Mouse (Mus musculus): ENCODE measurements around the gene Aifm3. TPM values are rescaled to one million over a fixed set of nuclear protein-coding genes. Genes with fewer than 3 reads are reported as not detected.
A peak's percentile ranks its signal among the peaks of the same experiment; 100 is the strongest.

The Aifm3 gene
- polyA plus RNA-seq, 1 experiment: 0.23 TPM

GRCm38 (mm10) chr16:17481465-17481864, 7.9 kb upstream of the Aifm3 start:
- TF ChIP-seq POLR2A (IDR thresholded peaks at IDR 0.05; ENCODE audit: low read depth, low read length) (no peak), CTCF (IDR thresholded peaks at IDR 0.05; ENCODE audit: extremely low read depth, insufficient read depth, insufficient read length, insufficient replicate concordance) (no peak)
- no peak for DNase-seq (ENCODE audit: low read depth in 1 of 2, low spot score in 2 of 2)
- Histone ChIP-seq H3K36me3 (ENCODE audit: control insufficient read depth, insufficient read depth, low read length) (peaks cover 24% of the 10 kb centered on the region), H3K4me1 (ENCODE audit: control insufficient read depth, insufficient read depth, insufficient read length) (no peaks in the 10 kb centered on the region; the same call in 1 of the 2 replicates), H3K27me3 (ENCODE audit: control insufficient read depth, insufficient read depth, low read length) (no peaks in the 10 kb centered on the region), H3K4me3 (ENCODE audit: extremely low read depth, insufficient read depth, insufficient read length) (no peak overlapping the region), H3K27ac (ENCODE audit: insufficient read depth, low read length) (no peak overlapping the region)
- WGBS: 66% methylated on average over 2 of the region's 2 CpGs

GRCm38 (mm10) chr16:17486505-17486904, 2.9 kb upstream of the Aifm3 start:
- TF ChIP-seq CTCF (IDR thresholded peaks at IDR 0.05; ENCODE audit: extremely low read depth, insufficient read depth, insufficient read length, insufficient replicate concordance) (no peak), POLR2A (IDR thresholded peaks at IDR 0.05; ENCODE audit: low read depth, low read length) (no peak)
- H3K36me3 ChIP-seq (ENCODE audit: control insufficient read depth, insufficient read depth, low read length): peaks cover 24% of the 10 kb centered on the region

GRCm38 (mm10) chr16:17488478-17489468, 638 bp upstream of the Aifm3 start:
- WGBS: 67% methylated on average over 14 of the region's 14 CpGs
- Histone ChIP-seq H3K27ac (ENCODE audit: insufficient read depth, low read length) (no peak overlapping the region), H3K36me3 (ENCODE audit: control insufficient read depth, insufficient read depth, low read length) (peaks cover 19% of the 10 kb centered on the region), H3K27me3 (ENCODE audit: control insufficient read depth, insufficient read depth, low read length) (peaks cover 2% of the 10 kb centered on the region), H3K4me1 (ENCODE audit: control insufficient read depth, insufficient read depth, insufficient read length) (no peaks in the 10 kb centered on the region), H3K4me3 (ENCODE audit: extremely low read depth, insufficient read depth, insufficient read length) (no peak overlapping the region)
- no peak for TF ChIP-seq POLR2A (IDR thresholded peaks at IDR 0.05; ENCODE audit: low read depth, low read length)
- TF ChIP-seq CTCF (IDR thresholded peaks at IDR 0.05; ENCODE audit: extremely low read depth, insufficient read depth, insufficient read length, insufficient replicate concordance): no peak
- DNase-seq (ENCODE audit: low read depth in 1 of 2, low spot score in 2 of 2): no peak

More at GRCm38 (mm10) chr16:17486505-17486904, 2.9 kb upstream of the Aifm3 start:
- Histone ChIP-seq H3K4me3 (ENCODE audit: extremely low read depth, insufficient read depth, insufficient read length) (no peak overlapping the region), H3K4me1 (ENCODE audit: control insufficient read depth, insufficient read depth, insufficient read length) (no peaks in the 10 kb centered on the region), H3K27me3 (ENCODE audit: control insufficient read depth, insufficient read depth, low read length) (peaks cover 2% of the 10 kb centered on the region), H3K27ac (ENCODE audit: insufficient read depth, low read length) (no peak overlapping the region)
- DNase-seq (ENCODE audit: low read depth in 1 of 2, low spot score in 2 of 2): no peak
- WGBS: 46% methylated on average over 3 of the region's 3 CpGs

- TF ChIP-seq POLR2A (IDR thresholded peaks at IDR 0.05; ENCODE audit: low read depth, low read length): no peak
- no peak for TF ChIP-seq CTCF (IDR thresholded peaks at IDR 0.05; ENCODE audit: extremely low read depth, insufficient read depth, insufficient read length, insufficient replicate concordance)
- Histone ChIP-seq H3K27me3 (ENCODE audit: control insufficient read depth, insufficient read depth, low read length) (peaks cover 2% of the 10 kb centered on the region), H3K36me3 (ENCODE audit: control insufficient read depth, insufficient read depth, low read length) (peaks cover 4% of the 10 kb centered on the region; the same call in 1 of the 2 replicates), H3K4me1 (ENCODE audit: control insufficient read depth, insufficient read depth, insufficient read length) (no peaks in the 10 kb centered on the region), H3K4me3 (ENCODE audit: extremely low read depth, insufficient read depth, insufficient read length) (no peak overlapping the region), H3K27ac (ENCODE audit: insufficient read depth, low read length) (no peak overlapping the region)
- no peak for DNase-seq (ENCODE audit: low read depth in 1 of 2, low spot score in 2 of 2)
- 89% methylated on average over 5 of the region's 5 CpGs for WGBS
Measured at GRCm38 (mm10) chr16:17491154-17491553, 1.7 kb downstream of the Aifm3 start.

GRCm38 (mm10) chr16:17491896-17492561, 2.6 kb downstream of the Aifm3 start:
- no peak for DNase-seq (ENCODE audit: low read depth in 1 of 2, low spot score in 2 of 2)
- no peak overlapping the region for H3K4me3 ChIP-seq (ENCODE audit: extremely low read depth, insufficient read depth, insufficient read length)
- WGBS: 40% methylated on average over 5 of the region's 5 CpGs
- H3K27me3 ChIP-seq (ENCODE audit: control insufficient read depth, insufficient read depth, low read length): peaks cover 2% of the 10 kb centered on the region
- H3K4me1 ChIP-seq (ENCODE audit: control insufficient read depth, insufficient read depth, insufficient read length): no peaks in the 10 kb centered on the region
- no peak for TF ChIP-seq POLR2A (IDR thresholded peaks at IDR 0.05; ENCODE audit: low read depth, low read length)
- no peak for TF ChIP-seq CTCF (IDR thresholded peaks at IDR 0.05; ENCODE audit: extremely low read depth, insufficient read depth, insufficient read length, insufficient replicate concordance)
- H3K36me3 ChIP-seq (ENCODE audit: control insufficient read depth, insufficient read depth, low read length): peaks cover 3% of the 10 kb centered on the region; the same call in 1 of the 2 replicates
- no peak overlapping the region for H3K27ac ChIP-seq (ENCODE audit: insufficient read depth, low read length)

DNA sequence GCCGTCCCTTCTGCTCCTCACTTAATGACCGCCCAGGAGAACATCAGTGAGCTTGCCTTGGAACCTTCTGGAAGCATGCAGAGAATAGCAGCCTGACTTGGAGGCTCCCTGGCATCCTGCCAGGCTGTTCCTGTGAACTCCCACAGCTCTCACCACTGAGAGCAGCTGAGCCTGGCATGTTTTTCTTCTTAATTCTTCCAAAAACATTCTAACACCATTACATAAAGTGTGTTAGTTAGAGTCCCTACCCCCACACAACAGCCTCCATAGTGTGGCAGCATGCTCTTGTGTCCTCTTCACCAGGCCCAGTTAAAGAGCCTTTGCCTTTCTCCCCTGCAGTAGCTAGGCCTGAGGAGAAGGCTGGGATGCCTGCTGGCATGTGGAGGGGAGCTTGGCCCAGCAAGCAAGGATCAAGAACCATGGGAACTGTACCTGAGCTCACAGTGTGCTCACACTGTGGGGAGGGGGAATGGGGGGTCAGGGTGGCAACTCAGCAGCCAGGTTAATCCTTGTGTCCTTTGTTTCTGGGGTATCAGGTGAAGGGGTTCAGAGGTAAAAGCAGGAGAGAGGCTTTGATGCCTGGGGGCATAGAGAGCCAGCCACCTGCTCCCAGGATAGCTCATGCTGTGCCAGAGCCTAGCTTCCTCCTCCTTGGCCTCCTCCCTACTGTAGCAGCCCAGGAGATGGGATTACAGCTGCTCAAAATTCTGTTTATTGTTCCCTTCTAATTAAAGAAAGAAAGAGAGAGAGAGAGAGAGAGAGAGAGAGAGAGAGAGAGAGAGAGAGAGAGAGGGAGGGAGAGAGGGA, 7.3 kb downstream of the Aifm3 start:
- no peak overlapping the region for H3K4me3 ChIP-seq (ENCODE audit: extremely low read depth, insufficient read depth, insufficient read length)
- WGBS: 81% methylated on average over 2 of the region's 2 CpGs
- DNase-seq (ENCODE audit: low read depth in 1 of 2, low spot score in 2 of 2): no peak
- no peak for TF ChIP-seq POLR2A (IDR thresholded peaks at IDR 0.05; ENCODE audit: low read depth, low read length)
- no peak for TF ChIP-seq CTCF (IDR thresholded peaks at IDR 0.05; ENCODE audit: extremely low read depth, insufficient read depth, insufficient read length, insufficient replicate concordance)
- H3K4me1 ChIP-seq (ENCODE audit: control insufficient read depth, insufficient read depth, insufficient read length): no peaks in the 10 kb centered on the region
- H3K36me3 ChIP-seq (ENCODE audit: control insufficient read depth, insufficient read depth, low read length): no peaks in the 10 kb centered on the region
- H3K27ac ChIP-seq (ENCODE audit: insufficient read depth, low read length): 0 out of 2 replicates have a peak overlapping the region, but pooled peaks have one; percentile 9
- H3K27me3 ChIP-seq (ENCODE audit: control insufficient read depth, insufficient read depth, low read length): no peaks in the 10 kb centered on the region
